Mouse (Mus musculus): ENCODE data around the gene Cnot10. TPM values are rescaled to one million over a fixed set of nuclear protein-coding genes. Genes with fewer than 3 reads are reported as not detected.

The Cnot10 gene
- 35.8 and 38.9 TPM in 2 replicates for polyA plus RNA-seq (2016; fragmentation: Nextera tagmentation; extraction: Ambion mirVana)

- peak; percentile 98 for ATAC-seq
- Histone ChIP-seq H3K27ac (peak within 1 kb of the TSS; percentile 89), H3K9me3 (replicated peaks) (no peaks in the 10 kb centered on the region), H3K4me2 (peak within 1 kb of the TSS; percentile 91), H3K4me1 (peaks cover 30% of the 10 kb centered on the region), H3K27me3 (replicated peaks) (peaks cover 14% of the 10 kb centered on the region), H3K4me3 (peak within 1 kb of the TSS; percentile 92), H3K9ac (peak within 1 kb of the TSS; percentile 88), H3K36me3 (peaks cover 9% of the 10 kb centered on the region; the same call in 1 of the 2 replicates)
- WGBS (ENCODE audit: insufficient replicate concordance) = 6% methylated on average over 51 of the region's 51 CpGs
These were observed at the start of gene Cnot10 for GRCm38 (mm10) chr9:114639839-114640646. Cnot10 (minus strand) TSS chr9:114640184.

GRCm38 (mm10) chr9:114688953-114689407 is 49.0 kb upstream of the Cnot10 start:
- Histone ChIP-seq H3K4me1 (peaks cover 30% of the 10 kb centered on the region), H3K36me3 (peaks cover 27% of the 10 kb centered on the region), H3K9me3 (replicated peaks) (no peaks in the 10 kb centered on the region), H3K27ac (peak overlapping the region; percentile 96), H3K4me2 (peak overlapping the region; percentile 88), H3K27me3 (replicated peaks) (no peaks in the 10 kb centered on the region), H3K9ac (peak overlapping the region; percentile 84), H3K4me3 (peak overlapping the region; percentile 89)
- peak; percentile 88 for ATAC-seq
- under 1% methylated on average over 50 of the region's 50 CpGs for WGBS (ENCODE audit: insufficient replicate concordance)

GRCm38 (mm10) chr9:114688252-114688952 is 48.4 kb upstream of the Cnot10 start, which contains the start of gene Dync1li1:
Dync1li1 (plus strand) TSS chr9:114688790.
- peak; percentile 98 for ATAC-seq
- Histone ChIP-seq H3K36me3 (peaks cover 21% of the 10 kb centered on the region), H3K9me3 (replicated peaks) (no peaks in the 10 kb centered on the region), H3K4me1 (peaks cover 30% of the 10 kb centered on the region), H3K9ac (peak within 1 kb of the TSS; percentile 84), H3K27ac (peak within 1 kb of the TSS; percentile 96), H3K4me3 (peak within 1 kb of the TSS; percentile 89), H3K27me3 (replicated peaks) (no peaks in the 10 kb centered on the region), H3K4me2 (peak within 1 kb of the TSS; percentile 88)
- under 1% methylated on average over 57 of the region's 57 CpGs for WGBS (ENCODE audit: insufficient replicate concordance)

- Histone ChIP-seq H3K9ac (peak overlapping the region; percentile 84), H3K27me3 (replicated peaks) (no peaks in the 10 kb centered on the region), H3K27ac (no peak overlapping the region), H3K4me2 (peak overlapping the region; percentile 88), H3K36me3 (peaks cover 14% of the 10 kb centered on the region), H3K4me3 (peak overlapping the region; percentile 89), H3K9me3 (replicated peaks) (no peaks in the 10 kb centered on the region), H3K4me1 (peaks cover 30% of the 10 kb centered on the region)
- no peak for ATAC-seq
- 72% methylated on average over 13 of the region's 13 CpGs for WGBS (ENCODE audit: insufficient replicate concordance)
These were observed 47.7 kb upstream of the Cnot10 start for GRCm38 (mm10) chr9:114687639-114688038.

- WGBS (ENCODE audit: insufficient replicate concordance) = 55% methylated on average over 7 of the region's 7 CpGs
- no peak overlapping the region for H3K9ac ChIP-seq
- H3K4me3 ChIP-seq = no peak overlapping the region
- H3K27ac ChIP-seq = no peak overlapping the region
- H3K9me3 ChIP-seq (replicated peaks) = no peaks in the 10 kb centered on the region
- H3K4me1 ChIP-seq = peaks cover 29% of the 10 kb centered on the region
- peaks cover 3% of the 10 kb centered on the region for H3K36me3 ChIP-seq
- no peak overlapping the region for H3K4me2 ChIP-seq
- no peak for ATAC-seq
- H3K27me3 ChIP-seq (replicated peaks) = no peaks in the 10 kb centered on the region
These were observed 46.3 kb upstream of the Cnot10 start for GRCm38 (mm10) chr9:114686245-114686644.

GRCm38 (mm10) chr9:114682193-114682592 is 42.2 kb upstream of the Cnot10 start:
- no peaks in the 10 kb centered on the region for H3K4me1 ChIP-seq

GRCm38 (mm10) chr9:114680531-114680930 is 40.5 kb upstream of the Cnot10 start:
- Histone ChIP-seq H3K9me3 (replicated peaks) (no peaks in the 10 kb centered on the region), H3K27me3 (replicated peaks) (no peaks in the 10 kb centered on the region), H3K4me1 (no peaks in the 10 kb centered on the region), H3K9ac (no peak overlapping the region), H3K4me3 (no peak overlapping the region), H3K4me2 (no peak overlapping the region), H3K27ac (no peak overlapping the region), H3K36me3 (no peaks in the 10 kb centered on the region)
- WGBS (ENCODE audit: insufficient replicate concordance) = 61% methylated on average over 6 of the region's 6 CpGs
- ATAC-seq = no peak

More at GRCm38 (mm10) chr9:114682193-114682592, 42.2 kb upstream of the Cnot10 start:
- H3K4me3 ChIP-seq = no peak overlapping the region
- 54% methylated on average over 4 of the region's 4 CpGs for WGBS (ENCODE audit: insufficient replicate concordance)
- H3K9me3 ChIP-seq (replicated peaks) = no peaks in the 10 kb centered on the region
- H3K27ac ChIP-seq = no peak overlapping the region
- no peak overlapping the region for H3K4me2 ChIP-seq
- H3K27me3 ChIP-seq (replicated peaks) = no peaks in the 10 kb centered on the region
- H3K9ac ChIP-seq = no peak overlapping the region
- no peaks in the 10 kb centered on the region for H3K36me3 ChIP-seq
- ATAC-seq = no peak

- Histone ChIP-seq H3K27me3 (replicated peaks) (peaks cover 3% of the 10 kb centered on the region; the same call in 1 of the 2 replicates), H3K9me3 (replicated peaks) (no peaks in the 10 kb centered on the region), H3K4me3 (no peak overlapping the region), H3K27ac (no peak overlapping the region), H3K4me2 (no peak overlapping the region), H3K4me1 (no peaks in the 10 kb centered on the region), H3K36me3 (no peaks in the 10 kb centered on the region), H3K9ac (no peak overlapping the region)
- 61% methylated on average over 5 of the region's 5 CpGs for WGBS (ENCODE audit: insufficient replicate concordance)
- no peak for ATAC-seq
These were observed 40.0 kb upstream of the Cnot10 start for GRCm38 (mm10) chr9:114679944-114680343.

- 52% methylated on average over 5 of the region's 5 CpGs for WGBS (ENCODE audit: insufficient replicate concordance)
- no peak overlapping the region for H3K4me3 ChIP-seq
- no peaks in the 10 kb centered on the region for H3K4me1 ChIP-seq
These were observed 38.6 kb upstream of the Cnot10 start for GRCm38 (mm10) chr9:114678576-114678975.

GRCm38 (mm10) chr9:114673626-114674025 is 33.6 kb upstream of the Cnot10 start:
- Histone ChIP-seq H3K27me3 (replicated peaks) (peaks cover 26% of the 10 kb centered on the region), H3K36me3 (no peaks in the 10 kb centered on the region), H3K4me2 (no peak overlapping the region), H3K9ac (no peak overlapping the region), H3K4me3 (no peak overlapping the region), H3K27ac (no peak overlapping the region), H3K4me1 (peaks cover 2% of the 10 kb centered on the region; the same call in 1 of the 2 replicates), H3K9me3 (replicated peaks) (no peaks in the 10 kb centered on the region)
- WGBS (ENCODE audit: insufficient replicate concordance) = 30% methylated on average over 2 of the region's 2 CpGs
- ATAC-seq = no peak

More at GRCm38 (mm10) chr9:114678576-114678975, 38.6 kb upstream of the Cnot10 start:
- H3K36me3 ChIP-seq = no peaks in the 10 kb centered on the region
- peaks cover 7% of the 10 kb centered on the region for H3K27me3 ChIP-seq (replicated peaks)
- H3K4me2 ChIP-seq = no peak overlapping the region
- H3K9me3 ChIP-seq (replicated peaks) = no peaks in the 10 kb centered on the region
- no peak overlapping the region for H3K27ac ChIP-seq
- H3K9ac ChIP-seq = no peak overlapping the region
- ATAC-seq = no peak

GRCm38 (mm10) chr9:114672703-114673561 is 32.9 kb upstream of the Cnot10 start:
- H3K4me3 ChIP-seq = peak overlapping the region; percentile 2; the same call in 1 of the 2 replicates
- no peak for ATAC-seq

More at GRCm38 (mm10) chr9:114672703-114673561, 32.9 kb upstream of the Cnot10 start:
- Histone ChIP-seq H3K4me1 (peaks cover 2% of the 10 kb centered on the region; the same call in 1 of the 2 replicates), H3K36me3 (no peaks in the 10 kb centered on the region), H3K9ac (no peak overlapping the region), H3K9me3 (replicated peaks) (no peaks in the 10 kb centered on the region), H3K27ac (no peak overlapping the region), H3K4me2 (peak overlapping the region; percentile 45), H3K27me3 (replicated peaks) (peaks cover 26% of the 10 kb centered on the region)
- WGBS (ENCODE audit: insufficient replicate concordance) = 6% methylated on average over 22 of the region's 24 CpGs

All from liver, embryonic 12.5 days (tissue).